Mouse (Mus musculus) cerebellum, adult 2 months (tissue): ENCODE measurements at regions not wholly inside any gene's neighbourhood (a gene's known extent, or its start where the extent isn't known, plus 50 kb on each side); places are given as distances from the start of the nearest gene placed in this dataset.

Experiments
- CTCF ChIP-seq: fragments of 200-500 bp; IDR thresholded peaks from 2 replicates; pipeline ENCODE4 v1.5.1; 2011; ENCODE audit warnings: low read depth, mild to moderate bottlenecking, control low read depth, low read length, moderate library complexity, borderline replicate concordance; ENCODE audit not compliant: insufficient read depth
- POLR2A ChIP-seq: fragments of 200-500 bp; IDR thresholded peaks from 2 replicates; pipeline ENCODE4 v1.6.1; 2011; ENCODE audit warnings: low read length, control low read depth, borderline replicate concordance; ENCODE audit not compliant: insufficient read depth

DNA sequence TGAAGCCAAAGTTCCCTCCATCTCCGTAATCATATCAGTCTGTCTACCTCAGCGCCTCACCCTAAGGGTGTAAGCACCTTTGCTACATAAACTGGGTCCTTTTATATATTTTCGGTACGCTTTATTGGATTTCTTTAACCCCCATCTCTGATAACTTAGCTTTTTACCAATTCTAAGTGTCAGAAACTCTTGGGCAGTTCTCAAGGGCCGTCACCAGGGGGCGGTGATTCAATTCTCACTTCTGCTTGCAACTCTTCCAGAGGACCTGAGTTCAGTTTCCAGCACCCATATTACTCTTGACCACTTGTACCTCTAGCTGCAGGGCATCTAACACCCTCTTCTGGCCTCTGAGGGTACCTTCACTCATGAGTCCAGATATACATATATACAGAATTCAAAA is 523.7 kb upstream of the Mon1b start:
- TF ChIP-seq CTCF (no peak), POLR2A (no peak)
